Mouse (Mus musculus): Measurements from ENCODE around the gene Pla2g4c. TPM values are rescaled to one million over a fixed set of nuclear protein-coding genes. Genes with fewer than 3 reads are reported as not detected.
"Not testable (repeated sequence)": the region's sequence is repeated elsewhere in the genome, so short reads cannot be mapped to it uniquely, and the experiment has no call there.

The Pla2g4c gene
- polyA plus RNA-seq (2014; fragmentation: Nextera tagmentation; extraction: Ambion mirVana) = 1.1 and 1.3 TPM in 2 replicates

DNA sequence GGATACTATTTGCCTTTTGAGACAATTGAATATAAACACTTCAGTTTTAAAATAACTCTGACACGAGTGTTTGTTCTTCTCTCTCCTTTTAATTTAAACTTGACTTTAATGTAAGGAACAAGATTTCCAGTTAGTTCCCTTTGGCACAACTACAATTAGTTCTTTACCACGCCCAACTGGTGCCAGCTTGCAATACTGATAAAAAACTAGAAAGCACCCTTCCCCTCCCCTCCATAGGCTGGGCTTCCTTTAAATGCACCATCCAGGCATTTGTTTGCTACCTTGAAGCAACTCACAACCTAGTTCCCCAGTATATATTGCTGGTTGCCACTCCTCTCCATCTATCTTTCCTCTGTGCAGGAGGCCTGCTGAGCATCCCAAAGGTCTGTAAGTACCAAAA is at the start of gene Pla2g4c:
Gene Pla2g4c (plus strand): TSS at position 340 of the 400 bp plus-strand sequence.
- WGBS = 72% methylated on average over 2 of the region's 2 CpGs
- Histone ChIP-seq H3K4me1 (ENCODE audit: control insufficient read depth, insufficient read depth, low read length) (no peaks in the 10 kb centered on the region), H3K4me2 (replicated peaks; ENCODE audit: low read depth, low read length) (no peak within 1 kb of the TSS), H3K36me3 (ENCODE audit: control insufficient read depth, insufficient read depth, low read length) (no peaks in the 10 kb centered on the region), H3K27me3 (ENCODE audit: control insufficient read depth, insufficient read depth, low read length) (no peaks in the 10 kb centered on the region), H3K9ac (replicated peaks; ENCODE audit: low read depth, low read length) (no peak within 1 kb of the TSS), H3K4me3 (ENCODE audit: low read depth, low read length) (no peak within 1 kb of the TSS), H3K27ac (ENCODE audit: low read length) (no peak within 1 kb of the TSS), H3K9me3 (ENCODE audit: control insufficient read depth, low read depth, low read length) (no peaks in the 10 kb centered on the region)
- no peak for ATAC-seq (ENCODE audit: insufficient number of reproducible peaks, insufficient read depth, low FRiP score, low read depth)

GRCm38 (mm10) chr7:13277081-13277480 is 47.4 kb upstream of the Pla2g4c start, which contains the start of gene Lig1:
Gene Lig1 (plus strand): TSS chr7:13277283.
- Histone ChIP-seq H3K4me3 (ENCODE audit: low read depth, low read length) (peak within 1 kb of the TSS; percentile 42), H3K36me3 (ENCODE audit: control insufficient read depth, insufficient read depth, low read length) (peaks cover 15% of the 10 kb centered on the region), H3K9ac (replicated peaks; ENCODE audit: low read depth, low read length) (peak within 1 kb of the TSS; percentile 32), H3K4me1 (ENCODE audit: control insufficient read depth, insufficient read depth, low read length) (no peaks in the 10 kb centered on the region), H3K27ac (ENCODE audit: low read length) (peak within 1 kb of the TSS; percentile 35; the same call in 1 of the 2 replicates), H3K27me3 (ENCODE audit: control insufficient read depth, insufficient read depth, low read length) (no peaks in the 10 kb centered on the region), H3K4me2 (replicated peaks; ENCODE audit: low read depth, low read length) (peak within 1 kb of the TSS; percentile 74), H3K9me3 (ENCODE audit: control insufficient read depth, low read depth, low read length) (no peaks in the 10 kb centered on the region)
- no peak for ATAC-seq (ENCODE audit: insufficient number of reproducible peaks, insufficient read depth, low FRiP score, low read depth)
- WGBS = 97% methylated on average over 16 of the region's 16 CpGs

- peaks cover 16% of the 10 kb centered on the region for H3K36me3 ChIP-seq (ENCODE audit: control insufficient read depth, insufficient read depth, low read length)
- H3K4me1 ChIP-seq (ENCODE audit: control insufficient read depth, insufficient read depth, low read length) = no peaks in the 10 kb centered on the region
- WGBS = 31% methylated on average over 2 of the region's 2 CpGs
- H3K27ac ChIP-seq (ENCODE audit: low read length) = peak overlapping the region; percentile 35; the same call in 1 of the 2 replicates
- H3K9me3 ChIP-seq (ENCODE audit: control insufficient read depth, low read depth, low read length) = no peaks in the 10 kb centered on the region
- peak overlapping the region; percentile 42 for H3K4me3 ChIP-seq (ENCODE audit: low read depth, low read length)
- H3K27me3 ChIP-seq (ENCODE audit: control insufficient read depth, insufficient read depth, low read length) = no peaks in the 10 kb centered on the region
- H3K9ac ChIP-seq (replicated peaks; ENCODE audit: low read depth, low read length) = peak overlapping the region; percentile 32
- ATAC-seq (ENCODE audit: insufficient number of reproducible peaks, insufficient read depth, low FRiP score, low read depth) = no peak
- H3K4me2 ChIP-seq (replicated peaks; ENCODE audit: low read depth, low read length) = peak overlapping the region; percentile 74
These were observed 46.6 kb upstream of the Pla2g4c start for GRCm38 (mm10) chr7:13277833-13278232.

- H3K4me1 ChIP-seq (ENCODE audit: control insufficient read depth, insufficient read depth, low read length) = no peaks in the 10 kb centered on the region
- peak within 1 kb of the TSS; percentile 74 for H3K4me2 ChIP-seq (replicated peaks; ENCODE audit: low read depth, low read length)
- peak within 1 kb of the TSS; percentile 42 for H3K4me3 ChIP-seq (ENCODE audit: low read depth, low read length)
- no peaks in the 10 kb centered on the region for H3K27me3 ChIP-seq (ENCODE audit: control insufficient read depth, insufficient read depth, low read length)
- peak within 1 kb of the TSS; percentile 32 for H3K9ac ChIP-seq (replicated peaks; ENCODE audit: low read depth, low read length)
- ATAC-seq (ENCODE audit: insufficient number of reproducible peaks, insufficient read depth, low FRiP score, low read depth) = peak; percentile 98
- peaks cover 18% of the 10 kb centered on the region for H3K36me3 ChIP-seq (ENCODE audit: control insufficient read depth, insufficient read depth, low read length)
- under 1% methylated on average over 38 of the region's 39 CpGs for WGBS
- H3K27ac ChIP-seq (ENCODE audit: low read length) = peak within 1 kb of the TSS; percentile 35; the same call in 1 of the 2 replicates
- H3K9me3 ChIP-seq (ENCODE audit: control insufficient read depth, low read depth, low read length) = no peaks in the 10 kb centered on the region
These were observed 46.1 kb upstream of the Pla2g4c start, which contains the start of gene Zswim9 for GRCm38 (mm10) chr7:13278308-13278891. Gene Zswim9 (minus strand): TSS chr7:13278721.

DNA sequence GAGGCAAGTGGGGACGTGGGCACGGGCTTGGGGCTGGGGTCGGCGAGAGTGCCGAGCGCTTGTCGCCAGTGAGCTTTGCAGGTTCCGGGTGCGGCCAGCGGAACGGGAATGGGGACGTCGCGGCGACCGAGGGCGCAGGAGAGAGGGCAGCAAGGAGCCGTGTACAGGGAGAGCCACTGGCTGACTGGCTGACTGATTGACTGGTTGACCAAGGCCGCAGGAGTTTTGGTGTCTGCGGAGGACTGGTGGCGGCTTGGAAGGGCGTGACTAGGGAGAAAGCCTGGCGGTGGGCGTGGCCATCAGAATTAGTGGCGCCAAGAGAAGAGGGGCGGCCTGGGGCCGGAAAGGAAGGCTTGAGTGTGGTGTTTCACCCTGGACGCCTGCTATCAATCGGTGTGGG is 45.5 kb upstream of the Pla2g4c start:
- not testable (repeated sequence) for H3K9me3 ChIP-seq (ENCODE audit: control insufficient read depth, low read depth, low read length); H3K4me2 ChIP-seq (replicated peaks; ENCODE audit: low read depth, low read length); H3K4me1 ChIP-seq (ENCODE audit: control insufficient read depth, insufficient read depth, low read length); H3K27me3 ChIP-seq (ENCODE audit: control insufficient read depth, insufficient read depth, low read length); H3K27ac ChIP-seq (ENCODE audit: low read length)
- WGBS = 0% methylated on average over 12 of the region's 29 CpGs
- Histone ChIP-seq H3K36me3 (ENCODE audit: control insufficient read depth, insufficient read depth, low read length) (peaks cover 18% of the 10 kb centered on the region), H3K4me3 (ENCODE audit: low read depth, low read length) (peak overlapping the region; percentile 42), H3K9ac (replicated peaks; ENCODE audit: low read depth, low read length) (peak overlapping the region; percentile 32; the same call in 1 of the 2 replicates)
- peak; percentile 62 for ATAC-seq (ENCODE audit: insufficient number of reproducible peaks, insufficient read depth, low FRiP score, low read depth)

DNA sequence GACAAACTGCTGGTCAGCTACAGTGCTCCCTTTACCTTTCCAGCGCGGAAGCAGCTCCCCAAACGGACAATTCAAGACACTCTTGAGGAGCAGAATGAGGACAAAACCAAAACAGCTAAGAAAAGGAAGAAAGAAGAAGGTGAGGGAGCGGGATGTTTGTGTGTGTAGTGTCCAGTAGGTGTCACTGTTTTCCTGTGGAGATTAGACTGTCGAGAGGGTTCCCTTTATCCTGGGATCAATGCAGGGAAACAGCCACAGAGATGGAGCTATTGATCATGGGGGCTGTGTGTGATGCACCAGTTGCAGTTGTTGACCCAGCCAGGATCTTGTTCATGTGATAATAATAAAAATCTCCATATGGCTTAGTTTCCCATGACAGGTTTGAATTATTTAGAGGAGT is 35.8 kb upstream of the Pla2g4c start:
- ATAC-seq (ENCODE audit: insufficient number of reproducible peaks, insufficient read depth, low FRiP score, low read depth) = 0 out of 2 replicates have a peak, but pooled peaks have one; percentile 42
- H3K36me3 ChIP-seq (ENCODE audit: control insufficient read depth, insufficient read depth, low read length) = peaks cover 53% of the 10 kb centered on the region
- H3K27ac ChIP-seq (ENCODE audit: low read length) = no peak overlapping the region
- H3K27me3 ChIP-seq (ENCODE audit: control insufficient read depth, insufficient read depth, low read length) = no peaks in the 10 kb centered on the region
- WGBS = 49% methylated on average over 5 of the region's 5 CpGs
- no peaks in the 10 kb centered on the region for H3K9me3 ChIP-seq (ENCODE audit: control insufficient read depth, low read depth, low read length)
- no peak overlapping the region for H3K4me3 ChIP-seq (ENCODE audit: low read depth, low read length)
- no peak overlapping the region for H3K9ac ChIP-seq (replicated peaks; ENCODE audit: low read depth, low read length)
- H3K4me1 ChIP-seq (ENCODE audit: control insufficient read depth, insufficient read depth, low read length) = no peaks in the 10 kb centered on the region
- no peak overlapping the region for H3K4me2 ChIP-seq (replicated peaks; ENCODE audit: low read depth, low read length)

- H3K4me1 ChIP-seq (ENCODE audit: control insufficient read depth, insufficient read depth, low read length) = no peaks in the 10 kb centered on the region
- H3K36me3 ChIP-seq (ENCODE audit: control insufficient read depth, insufficient read depth, low read length) = peaks cover 56% of the 10 kb centered on the region
- no peak overlapping the region for H3K4me3 ChIP-seq (ENCODE audit: low read depth, low read length)
- 100% methylated on average over 1 of the region's 1 CpGs for WGBS
- H3K27me3 ChIP-seq (ENCODE audit: control insufficient read depth, insufficient read depth, low read length) = no peaks in the 10 kb centered on the region
- no peak overlapping the region for H3K4me2 ChIP-seq (replicated peaks; ENCODE audit: low read depth, low read length)
- no peak for ATAC-seq (ENCODE audit: insufficient number of reproducible peaks, insufficient read depth, low FRiP score, low read depth)
- no peak overlapping the region for H3K9ac ChIP-seq (replicated peaks; ENCODE audit: low read depth, low read length)
- H3K27ac ChIP-seq (ENCODE audit: low read length) = no peak overlapping the region
- no peaks in the 10 kb centered on the region for H3K9me3 ChIP-seq (ENCODE audit: control insufficient read depth, low read depth, low read length)
These were observed 34.3 kb upstream of the Pla2g4c start for GRCm38 (mm10) chr7:13290041-13290675.

GRCm38 (mm10) chr7:13291370-13291769 is 33.1 kb upstream of the Pla2g4c start:
- no peak overlapping the region for H3K4me2 ChIP-seq (replicated peaks; ENCODE audit: low read depth, low read length)
- ATAC-seq (ENCODE audit: insufficient number of reproducible peaks, insufficient read depth, low FRiP score, low read depth) = no peak
- WGBS = 92% methylated on average over 2 of the region's 2 CpGs
- no peak overlapping the region for H3K4me3 ChIP-seq (ENCODE audit: low read depth, low read length)
- H3K27ac ChIP-seq (ENCODE audit: low read length) = no peak overlapping the region
- H3K4me1 ChIP-seq (ENCODE audit: control insufficient read depth, insufficient read depth, low read length) = no peaks in the 10 kb centered on the region
- H3K9ac ChIP-seq (replicated peaks; ENCODE audit: low read depth, low read length) = no peak overlapping the region
- H3K36me3 ChIP-seq (ENCODE audit: control insufficient read depth, insufficient read depth, low read length) = peaks cover 50% of the 10 kb centered on the region
- no peaks in the 10 kb centered on the region for H3K27me3 ChIP-seq (ENCODE audit: control insufficient read depth, insufficient read depth, low read length)
- no peaks in the 10 kb centered on the region for H3K9me3 ChIP-seq (ENCODE audit: control insufficient read depth, low read depth, low read length)
